Mouse (Mus musculus) heart, postnatal 4 days (tissue): ENCODE measurements around the gene Cfap298. TPM values are rescaled to one million over a fixed set of nuclear protein-coding genes. Genes with fewer than 3 reads are reported as not detected.

Source experiments
- DNase-seq: peaks from one replicate; pipeline ENCODE4 v3.0.0; 2021
- total RNA-seq, 2 experiments: library from RNA; stranded (reverse); gene quantifications; 2 replicates each; pipeline ENCODE4 v1.2.3; 2021

The Cfap298 gene
- 10 to 100 TPM; 26.2 to 32.8 TPM for total RNA-seq

DNA sequence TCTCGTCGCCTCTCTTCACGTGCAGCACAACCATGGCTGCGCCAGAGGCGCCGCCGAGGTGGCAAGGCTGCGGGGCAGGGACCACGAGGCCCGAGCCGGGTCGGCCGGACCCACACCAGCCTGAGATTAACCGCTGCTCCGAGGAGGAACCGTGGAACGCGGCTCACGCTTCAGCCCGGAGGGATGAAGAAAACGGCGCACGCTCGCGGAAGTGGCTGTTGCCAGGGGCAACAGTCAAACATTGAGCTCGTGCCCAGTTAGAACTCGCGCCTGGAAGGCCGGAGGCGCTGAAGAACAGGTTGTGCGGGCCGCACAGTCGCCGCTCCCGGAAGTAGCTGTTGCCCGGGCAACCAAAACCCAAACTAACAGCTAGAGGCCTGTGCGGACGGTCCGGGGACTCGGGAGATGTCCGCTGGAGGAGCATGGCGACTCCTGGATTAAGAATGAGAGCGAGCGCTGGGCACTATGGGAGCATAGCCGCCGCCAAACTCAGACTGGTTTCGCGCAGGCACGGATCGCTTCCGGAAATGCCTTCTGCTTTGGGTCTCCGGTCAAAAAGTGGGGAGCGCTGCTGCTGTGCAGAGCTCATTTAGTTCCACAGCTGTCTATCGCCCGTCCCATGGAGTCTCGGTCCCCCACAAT lies at the start of gene Cfap298:
TSS of gene Cfap298 (minus strand) at position 428 of the 642 bp plus-strand sequence.
- DNase-seq: peak; percentile 94

DNA sequence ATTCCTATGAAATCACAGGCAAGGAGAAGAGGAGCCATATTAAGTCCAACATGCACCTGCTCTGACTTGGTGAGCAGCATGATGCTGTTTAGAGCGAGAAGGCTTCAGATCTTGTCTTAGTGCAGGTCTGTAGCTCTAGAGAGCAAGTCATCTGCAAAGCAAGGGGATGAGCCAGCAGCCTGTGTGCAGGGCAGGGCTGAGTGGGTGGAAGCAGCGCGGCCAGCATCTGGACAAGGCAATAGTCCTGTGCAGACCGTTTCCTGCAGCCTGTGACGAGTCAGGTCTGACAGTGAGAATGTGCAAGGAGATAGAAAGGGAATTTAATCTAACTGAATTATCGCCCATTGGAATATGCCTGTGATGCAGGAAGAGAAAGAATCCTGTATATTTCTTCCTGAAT lies 36.1 kb upstream of the Cfap298 start:
- no peak for DNase-seq

DNA sequence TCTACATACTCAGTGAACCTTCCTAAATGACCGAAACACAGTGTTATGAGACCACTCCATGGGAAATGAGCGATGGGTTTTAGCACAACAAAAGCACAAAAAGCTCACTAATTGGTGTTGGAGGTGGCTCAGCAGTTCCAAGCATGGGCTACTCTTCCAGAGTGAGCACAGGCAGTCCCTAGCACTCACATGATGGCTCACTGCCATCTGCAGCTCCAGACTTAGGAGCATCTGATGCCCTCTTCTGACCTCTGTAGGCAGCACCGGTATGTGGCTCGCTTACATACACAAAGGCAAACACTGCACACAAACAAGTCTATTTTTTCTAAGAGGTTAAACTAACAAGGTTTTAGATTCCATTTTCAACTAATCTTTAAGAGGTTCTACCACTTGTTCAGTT lies 31.3 kb upstream of the Cfap298 start:
- DNase-seq: no peak

DNA sequence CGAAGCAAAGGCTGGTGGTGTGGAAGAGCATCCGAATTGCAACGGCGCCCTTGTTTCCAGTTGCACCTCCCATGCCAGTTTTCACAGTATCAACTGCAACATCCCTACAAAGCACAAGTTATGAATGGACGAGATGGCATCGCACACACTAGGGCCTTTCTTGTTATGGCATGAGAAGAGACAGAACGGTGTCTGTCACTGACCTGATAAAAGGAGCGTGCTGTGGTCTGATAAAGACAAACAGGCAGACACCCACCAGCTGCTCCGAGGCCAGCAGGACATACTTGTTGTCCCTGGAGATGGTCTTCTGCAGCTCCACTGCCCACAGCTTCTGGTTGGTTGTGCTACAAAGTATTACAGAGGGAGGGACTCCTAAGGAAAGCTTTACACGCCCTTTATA lies 29.4 kb upstream of the Cfap298 start:
- no peak for DNase-seq

DNA sequence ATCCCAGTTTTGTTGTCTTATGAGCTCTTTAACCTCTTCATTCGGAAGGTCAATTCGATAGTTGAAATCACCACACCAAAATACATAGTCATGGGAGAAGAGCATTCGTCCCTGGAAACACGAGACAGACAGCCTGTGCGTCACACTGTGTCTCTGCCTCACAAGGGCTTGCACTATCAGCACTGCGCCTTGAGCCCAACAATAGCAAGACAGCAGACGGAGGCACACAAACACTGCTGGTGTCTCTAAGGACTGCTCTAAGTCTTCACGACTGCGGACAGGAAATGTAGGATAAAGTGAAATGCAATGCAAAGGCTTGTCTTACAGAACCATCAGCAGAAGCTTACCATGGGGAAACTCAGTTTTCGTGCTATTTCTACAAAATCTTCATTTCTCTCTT lies 29.0 kb upstream of the Cfap298 start:
- DNase-seq: no peak

DNA sequence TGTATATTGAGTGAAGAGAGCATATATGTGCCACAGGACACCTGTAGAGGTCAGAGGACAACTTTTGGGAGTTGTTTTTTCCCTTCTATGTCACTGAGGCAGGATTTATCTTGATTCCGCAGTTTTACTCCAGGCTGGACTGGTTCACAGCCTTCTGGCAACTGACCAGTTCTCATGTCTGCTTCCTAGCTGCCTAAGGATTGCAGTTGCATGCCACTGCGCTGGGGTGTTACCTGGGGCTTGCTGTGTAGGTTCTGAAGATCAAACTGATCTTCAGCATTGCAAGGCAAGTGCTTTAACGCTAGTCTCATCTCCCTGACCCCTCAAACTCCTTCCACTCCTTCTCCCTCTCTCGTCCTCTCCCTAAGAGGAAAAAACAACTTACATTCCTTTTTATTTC lies 28.3 kb upstream of the Cfap298 start:
- DNase-seq: no peak

DNA sequence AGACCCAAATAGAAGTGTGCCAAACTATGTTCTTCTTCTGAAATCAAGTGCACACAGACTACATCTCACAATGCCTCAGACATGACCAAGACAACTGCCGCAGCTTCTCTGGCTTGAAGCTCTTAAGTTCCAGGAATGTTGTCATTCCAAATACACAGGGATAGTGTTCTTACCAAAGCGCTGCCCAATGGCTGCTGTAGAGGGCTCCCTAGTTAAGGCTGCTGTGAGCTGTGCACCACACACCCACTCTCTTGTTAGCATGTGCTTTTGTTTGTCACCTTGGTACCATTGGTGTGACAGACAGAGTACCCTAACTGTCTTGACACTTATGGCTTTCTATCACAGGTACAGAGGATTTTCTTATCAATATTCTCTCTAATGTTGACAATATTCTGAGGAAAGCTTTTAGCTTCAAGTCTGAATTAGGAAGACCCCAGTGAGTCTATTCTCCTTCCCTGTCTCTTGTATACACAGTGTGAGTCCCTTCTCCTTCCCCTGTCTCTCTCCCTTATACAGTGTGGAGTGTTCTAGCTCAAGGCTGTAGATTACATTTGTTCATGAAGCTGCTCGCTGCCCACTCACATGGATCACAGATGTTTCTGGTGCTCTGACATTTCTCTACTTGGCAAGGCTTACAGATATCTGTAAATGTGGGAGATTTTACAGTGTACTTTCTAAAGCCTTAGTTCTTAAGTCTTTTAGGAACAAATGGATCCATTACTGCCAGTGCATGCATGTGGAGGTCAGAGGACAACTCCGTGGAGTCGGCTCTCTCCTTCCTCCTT lies 23.6 kb upstream of the Cfap298 start:
- DNase-seq: no peak

DNA sequence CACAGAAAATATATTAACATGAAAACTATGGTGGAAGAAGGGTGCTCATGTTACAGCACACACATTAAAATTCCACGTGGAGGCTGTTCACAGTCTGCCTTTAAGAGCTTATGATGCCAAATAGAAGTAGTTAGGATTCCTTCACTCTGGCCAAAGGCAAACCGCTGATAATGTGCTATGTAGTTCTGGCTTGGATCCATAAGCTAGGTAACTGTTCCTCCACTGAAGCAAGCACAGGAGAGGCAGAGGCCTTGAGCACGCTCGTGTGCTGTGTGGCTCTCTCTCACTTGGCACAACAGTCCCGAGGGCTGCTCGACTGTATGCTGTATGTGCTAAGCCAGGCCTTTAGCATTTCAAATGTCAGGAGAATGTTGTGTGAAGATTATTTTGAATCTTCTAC lies 20.6 kb upstream of the Cfap298 start:
- no peak for DNase-seq

DNA sequence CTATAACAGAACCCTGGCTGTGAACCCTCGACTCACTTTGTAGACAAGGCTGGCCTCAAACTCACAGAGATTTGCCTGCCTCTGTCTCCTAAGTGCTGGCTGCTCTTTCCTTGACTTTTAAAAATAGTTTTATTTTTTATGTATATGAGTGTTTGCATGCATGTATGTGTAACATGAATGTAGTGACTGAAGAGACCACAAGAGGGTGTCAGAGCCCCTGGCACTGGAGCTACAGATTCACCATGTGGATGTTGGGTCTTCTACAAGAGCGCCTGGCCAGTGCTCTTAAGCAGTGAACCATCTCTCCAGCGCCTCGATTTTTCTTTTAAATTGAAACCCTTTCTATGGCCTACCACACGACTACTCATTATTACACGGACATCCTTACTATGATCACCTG lies 18.9 kb upstream of the Cfap298 start:
- no peak for DNase-seq

DNA sequence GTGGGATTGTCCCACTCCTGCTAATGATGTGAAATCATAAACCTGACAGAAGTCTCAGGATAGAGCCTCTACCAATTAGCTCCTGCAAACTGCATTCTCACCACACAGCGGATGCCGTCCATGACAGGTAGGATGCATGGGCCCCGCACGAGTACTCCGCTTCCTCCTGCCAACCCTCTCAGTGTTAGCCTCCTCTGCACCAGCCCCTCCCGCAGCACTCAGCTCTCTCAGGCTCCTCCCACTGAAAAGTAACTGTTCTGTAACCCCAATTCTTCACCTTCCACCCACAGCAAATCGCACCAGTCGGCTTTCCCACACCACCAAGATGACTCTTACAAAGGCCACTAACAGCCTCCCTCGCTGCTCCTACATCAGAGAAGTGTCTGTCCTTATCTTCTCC lies 18.2 kb upstream of the Cfap298 start:
- no peak for DNase-seq

DNA sequence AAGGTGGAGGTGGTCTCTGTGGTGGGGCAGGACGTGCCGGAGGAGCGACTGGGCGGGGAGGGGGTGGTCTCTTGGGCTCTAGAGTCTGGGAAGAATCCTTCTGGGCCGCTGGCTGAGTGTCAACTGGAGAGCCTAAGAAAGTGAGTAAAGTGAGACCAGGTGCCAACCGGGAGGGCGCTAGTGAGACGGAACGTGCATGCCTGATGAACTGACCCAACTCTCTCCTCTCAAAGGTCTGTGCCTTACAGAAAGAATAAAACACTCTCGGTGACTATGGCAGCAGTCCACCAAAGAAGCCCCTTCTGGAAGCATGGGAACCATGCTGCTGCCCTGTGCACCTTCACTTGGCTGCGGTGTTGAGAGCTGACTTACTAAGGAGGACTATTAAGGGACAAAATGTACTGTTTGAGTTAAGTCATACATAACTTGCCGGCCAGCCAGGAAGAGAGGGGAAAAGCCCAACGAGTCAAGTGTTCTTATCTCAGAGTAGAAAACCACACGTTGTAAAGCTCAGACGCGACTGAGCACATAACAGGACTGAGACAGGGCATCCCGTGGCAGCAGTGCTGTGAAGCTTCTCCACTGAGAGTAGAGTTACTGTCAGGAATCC lies 15.5 kb upstream of the Cfap298 start:
- DNase-seq: no peak

DNA sequence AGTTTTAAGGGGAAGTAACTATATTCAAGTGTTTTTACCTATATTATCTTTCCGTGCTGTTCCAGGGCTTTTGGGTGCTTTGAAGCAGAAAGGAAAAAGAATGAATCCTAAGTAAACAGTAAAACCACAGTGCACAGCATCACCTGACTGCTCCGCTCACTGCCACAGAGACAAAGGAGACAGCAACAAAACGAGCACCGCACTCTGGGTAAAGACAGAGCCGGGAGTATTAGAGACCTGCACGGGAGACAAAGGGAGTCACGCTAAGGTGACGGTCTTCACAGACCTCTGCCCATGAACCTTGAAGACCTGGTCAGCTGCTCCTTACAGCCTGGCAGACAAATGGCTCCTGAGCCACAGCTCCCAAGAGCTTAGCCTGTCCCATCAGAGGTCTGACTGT lies 12.1 kb upstream of the Cfap298 start:
- DNase-seq: no peak

DNA sequence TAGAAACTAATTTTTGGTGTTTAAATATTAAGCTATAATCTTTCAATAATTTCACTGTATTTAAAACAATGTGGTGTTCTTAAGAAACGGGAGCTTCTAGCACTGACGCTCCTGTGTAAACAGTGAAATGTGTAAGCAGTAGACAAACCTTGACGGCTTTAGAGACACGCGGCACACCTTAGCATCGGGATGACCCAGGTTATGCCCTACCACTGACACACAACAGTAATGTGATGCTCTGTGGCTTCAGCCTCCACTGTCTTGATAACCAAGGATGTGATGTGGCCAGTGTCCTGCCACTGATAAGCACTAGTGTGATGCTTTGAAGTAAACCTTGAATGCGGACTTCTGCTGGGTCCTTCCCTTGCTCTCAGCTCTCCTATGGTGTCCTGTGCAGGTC lies 6.3 kb upstream of the Cfap298 start:
- DNase-seq: no peak

DNA sequence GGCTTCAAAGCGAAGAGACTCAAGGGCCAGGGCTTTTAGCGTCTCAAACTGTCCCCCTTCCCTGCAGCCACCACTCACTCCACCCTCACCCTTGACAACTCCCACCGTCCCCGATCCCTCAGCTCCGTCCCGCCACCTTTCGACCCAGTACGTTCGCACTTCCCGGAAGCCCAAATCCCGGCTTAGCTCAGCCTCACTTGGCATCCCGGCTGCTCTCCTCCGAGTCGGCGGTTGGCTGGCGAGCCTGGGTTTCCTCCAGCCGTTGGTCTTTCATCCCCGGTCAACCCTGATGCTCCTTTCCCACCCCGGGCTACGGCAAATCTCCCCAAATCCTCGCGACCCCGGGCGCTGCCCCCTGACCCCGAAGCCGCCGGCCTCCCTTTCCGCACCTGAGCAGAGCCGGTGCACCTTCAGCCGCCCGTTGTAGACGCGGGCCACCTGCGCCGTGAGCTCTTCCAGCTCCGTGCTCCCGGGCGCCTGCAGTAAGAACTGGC lies 674 bp downstream of the Cfap298 start:
- DNase-seq: peak; percentile 76

DNA sequence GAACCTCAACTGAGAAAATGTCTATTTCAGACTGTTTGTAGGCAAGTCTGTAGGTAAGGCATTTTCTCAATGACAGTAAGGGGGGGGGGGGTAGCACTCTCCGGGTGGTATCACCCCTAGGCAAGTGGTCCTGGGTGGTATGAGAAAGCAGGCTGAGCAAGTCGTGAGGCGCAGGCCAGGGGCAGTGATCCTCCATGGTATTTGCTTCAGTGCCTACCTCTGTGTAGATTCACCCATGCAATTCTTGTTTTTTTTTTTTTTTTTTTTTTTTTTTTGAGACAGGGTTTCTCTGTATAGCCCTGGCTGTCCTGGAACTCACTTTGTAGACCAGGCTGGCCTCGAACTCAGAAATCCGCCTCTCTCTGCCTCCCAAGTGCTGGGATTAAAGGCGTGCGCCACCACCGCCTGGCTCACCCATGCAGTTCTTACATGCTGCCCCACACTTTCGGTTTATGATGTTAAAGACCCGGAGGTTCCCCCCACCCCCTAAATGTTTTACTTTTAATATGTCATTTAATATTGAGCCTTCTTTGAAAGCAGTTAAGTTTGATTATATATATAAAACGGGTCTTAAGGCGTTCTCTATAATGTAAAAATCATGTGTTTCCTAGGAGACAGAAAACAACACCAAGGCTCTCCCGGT lies 1.3 kb downstream of the Cfap298 start:
- DNase-seq: no peak

DNA sequence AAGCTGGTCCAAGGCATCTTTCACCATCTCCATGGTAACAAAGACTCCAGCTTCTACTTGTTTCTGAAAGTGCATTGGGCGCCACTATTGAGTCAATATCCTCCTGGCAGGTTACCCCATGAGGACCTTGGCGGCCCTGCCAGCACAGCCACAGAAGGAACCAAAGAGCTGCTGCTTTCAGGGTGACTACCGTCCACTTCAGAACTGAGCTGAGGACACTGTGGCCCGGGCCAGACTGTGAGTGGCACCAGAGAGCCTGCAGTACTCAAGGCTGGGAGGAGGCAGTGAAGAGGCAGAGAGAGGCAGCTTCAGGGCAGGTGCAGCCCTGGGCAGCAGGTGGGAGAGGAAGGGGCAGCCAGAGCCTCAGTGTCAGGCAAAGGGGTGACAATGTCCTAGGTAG lies 7.5 kb downstream of the Cfap298 start:
- DNase-seq: no peak

DNA sequence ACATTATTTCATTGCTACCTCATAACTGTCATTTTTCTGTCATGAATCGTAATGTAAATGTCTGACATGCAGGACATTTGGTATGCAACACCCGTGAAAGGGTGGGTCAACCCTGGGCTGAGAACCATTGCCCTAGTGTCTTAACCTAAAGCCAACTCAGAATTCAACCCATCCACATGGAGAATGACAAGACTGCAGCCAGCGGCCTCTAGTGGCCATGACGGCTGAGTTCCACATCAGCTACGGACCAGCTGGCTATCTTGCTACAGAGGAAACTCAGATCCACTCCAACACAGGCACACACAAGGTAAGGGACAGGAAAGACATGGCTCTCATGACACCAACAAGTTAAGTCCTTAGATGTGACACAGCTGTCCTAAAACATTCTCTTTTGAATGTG lies 9.5 kb downstream of the Cfap298 start:
- DNase-seq: peak; percentile 87

DNA sequence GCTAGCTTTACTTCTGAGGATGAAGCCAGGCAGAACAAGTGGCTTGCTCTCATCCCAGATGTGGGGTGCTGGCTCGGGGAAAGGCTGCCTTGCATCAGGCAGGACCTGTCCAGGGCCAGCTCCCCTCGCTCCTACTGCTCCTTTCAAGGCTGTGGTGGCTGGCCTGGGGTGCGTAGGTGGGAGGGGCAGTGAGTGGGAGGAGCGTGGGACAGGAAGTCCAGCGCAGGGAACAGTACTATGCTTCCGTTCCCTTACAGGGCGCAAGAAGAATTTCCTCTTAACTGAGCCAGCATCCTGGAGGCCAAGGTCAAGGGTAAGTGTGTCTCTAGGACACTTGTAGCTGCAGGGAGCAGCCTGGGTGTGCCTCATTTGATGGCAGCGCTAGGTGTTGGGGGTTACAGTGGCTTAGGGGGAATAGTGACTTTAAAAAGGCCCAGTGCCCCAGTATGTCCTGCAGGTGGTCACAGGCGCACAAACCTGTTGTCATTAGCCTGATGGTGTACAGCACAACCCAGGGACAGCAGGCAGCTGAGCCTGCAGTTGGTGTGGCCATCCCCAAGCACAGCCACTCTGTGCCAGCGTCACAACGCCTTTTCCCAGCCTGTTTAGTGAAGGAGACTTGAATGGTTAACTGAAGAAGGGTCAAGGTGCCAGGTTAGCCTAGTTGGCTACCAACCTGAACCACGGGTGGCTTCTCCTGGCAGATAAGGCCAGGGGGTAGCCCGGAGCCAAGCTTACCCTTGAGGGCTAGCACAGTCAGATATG lies 10.1 kb downstream of the Cfap298 start:
- peak; percentile 53 for DNase-seq

DNA sequence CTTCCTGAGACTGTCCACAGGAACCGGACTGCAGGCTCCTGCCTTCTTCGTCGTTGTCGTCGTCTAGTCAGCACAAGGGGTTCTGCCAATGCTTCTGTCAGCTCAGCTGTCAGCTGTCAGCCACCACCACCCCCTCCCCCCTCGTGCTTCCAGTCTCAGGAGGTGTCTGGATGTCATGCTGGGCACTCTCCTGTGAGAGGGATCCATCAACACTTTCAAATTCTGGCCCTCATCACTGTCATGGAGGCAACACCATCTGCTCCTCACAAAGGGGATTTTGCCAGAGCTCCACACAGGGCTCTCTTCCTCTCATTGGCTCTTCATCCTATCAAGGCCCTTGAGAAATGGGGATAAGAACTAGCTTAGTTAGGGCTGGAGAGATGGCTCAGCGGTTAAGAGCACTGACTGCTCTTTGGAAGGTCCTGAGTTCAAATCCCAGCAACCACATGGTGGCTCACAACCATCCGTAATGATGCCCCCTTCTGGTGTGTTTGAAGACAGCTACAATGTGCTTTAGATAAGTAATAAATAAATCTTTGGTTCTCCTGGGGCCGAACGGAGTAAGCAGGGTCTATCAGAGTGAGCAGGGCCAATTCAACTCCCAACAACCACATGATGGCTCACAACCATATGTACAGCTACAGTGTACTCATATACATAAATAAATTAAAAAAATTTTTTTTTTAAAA lies 13.3 kb downstream of the Cfap298 start:
- DNase-seq: peak; percentile 75

DNA sequence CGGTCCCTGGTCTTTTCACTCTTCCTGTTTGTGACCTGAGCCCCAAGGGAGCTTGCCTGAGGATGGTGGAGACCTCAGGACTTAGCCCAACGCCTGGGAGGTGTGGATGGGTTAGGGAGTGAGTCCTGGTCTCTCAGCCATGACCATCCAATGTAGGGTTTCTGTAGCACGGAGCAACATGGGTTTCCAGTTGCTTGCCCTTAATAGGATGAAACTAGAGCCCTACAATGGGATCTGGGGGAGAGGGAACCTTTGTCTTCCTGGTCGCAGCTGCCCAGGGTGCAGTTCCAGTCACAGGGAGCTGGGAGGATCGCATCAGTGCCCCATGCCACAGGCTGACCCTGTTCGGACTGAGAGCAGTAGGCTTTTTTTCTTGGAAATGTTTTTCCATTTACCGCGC lies 17.8 kb downstream of the Cfap298 start:
- no peak for DNase-seq

DNA sequence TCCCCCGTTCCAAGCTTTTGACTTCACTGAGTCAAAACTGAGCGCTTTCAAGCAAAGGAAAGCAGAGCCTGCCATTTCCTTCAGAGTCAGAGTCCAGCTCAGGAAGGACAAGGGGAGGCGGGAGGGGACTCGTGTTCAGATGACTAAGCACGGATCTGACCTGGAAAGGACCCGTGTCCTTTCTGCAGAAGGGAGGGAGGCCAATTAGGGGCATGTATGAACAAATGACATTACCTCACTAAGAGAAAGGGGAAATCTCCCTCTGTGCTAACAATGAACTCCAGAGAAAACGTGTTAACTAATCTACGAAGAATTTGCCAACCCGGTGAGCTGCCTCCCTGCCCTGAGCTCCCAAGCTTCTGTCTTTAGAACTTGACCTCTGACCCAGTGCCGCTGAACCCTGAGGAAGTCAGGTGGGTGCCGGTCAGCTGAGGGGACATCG lies 18.9 kb downstream of the Cfap298 start:
- DNase-seq: peak; percentile 54

DNA sequence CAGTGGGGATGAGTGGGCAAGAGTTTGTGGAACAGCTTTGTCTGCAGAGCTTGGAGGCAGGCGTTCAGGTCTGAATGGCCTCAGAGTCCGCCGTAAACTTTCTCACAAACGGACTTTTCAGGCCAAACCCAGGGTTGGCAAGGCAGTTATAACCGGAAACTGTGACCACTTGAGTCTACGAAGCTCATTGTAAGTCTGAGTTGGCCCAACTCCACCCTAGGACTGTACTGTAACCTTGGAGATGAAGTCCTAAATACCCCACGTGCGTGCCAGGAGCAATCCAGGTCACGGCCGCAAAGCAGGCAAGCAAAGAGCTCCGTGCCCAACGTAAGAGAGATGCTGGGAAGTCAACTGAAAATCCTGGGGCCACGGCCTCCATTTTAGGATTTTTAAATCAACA lies 23.1 kb downstream of the Cfap298 start:
- peak; percentile 39 for DNase-seq
